Mouse (Mus musculus) intestine, embryonic 14.5 days (tissue): ENCODE data around the gene Ambra1. TPM values are rescaled to one million over a fixed set of nuclear protein-coding genes. Genes with fewer than 3 reads are reported as not detected.

Source experiments
- ATAC-seq: fragments of 200-750 bp; cut with Nextera tagmentation; replicated peaks from 2 replicates; pipeline ENCODE4 v1.8.0; 2017; ENCODE audit warnings: low read depth, moderate number of reproducible peaks, moderate TSS enrichment, moderate library complexity; ENCODE audit not compliant: low FRiP score, low TSS enrichment
- DNase-seq: peaks from one replicate; pipeline ENCODE4 v3.0.0-alpha.2; 2018; ENCODE audit warnings: low spot score
- H3K27ac ChIP-seq: fragments of 300-500 bp; sonication (generic); 2 replicates; pipeline ENCODE4 v1.5.1; 2014; ENCODE audit warnings: low read depth, mild to moderate bottlenecking, control low read depth
- H3K27me3 ChIP-seq: fragments of 300-500 bp; sonication (generic); replicated peaks from 2 replicates; pipeline ENCODE4 v1.6.1; 2014; ENCODE audit warnings: low read length, control low read depth; ENCODE audit not compliant: control insufficient read depth, insufficient read depth
- H3K36me3 ChIP-seq: fragments of 300-500 bp; sonication (generic); 2 replicates; pipeline ENCODE4 v1.6.1; 2014; ENCODE audit warnings: low read length, control low read depth; ENCODE audit not compliant: control insufficient read depth, insufficient read depth
- H3K4me1 ChIP-seq: fragments of 300-500 bp; sonication (generic); replicated peaks from 2 replicates; pipeline ENCODE4 v1.6.1; 2014; ENCODE audit warnings: low read length, control low read depth, mixed read lengths; ENCODE audit not compliant: control insufficient read depth, insufficient read depth
- H3K4me2 ChIP-seq: fragments of 300-500 bp; sonication (generic); 2 replicates; pipeline ENCODE4 v1.6.1; 2014; ENCODE audit warnings: low read length
- H3K4me3 ChIP-seq: fragments of 300-500 bp; sonication (generic); 2 replicates; pipeline ENCODE4 v1.5.1; 2014; ENCODE audit warnings: low read depth, low read length, control low read depth, mixed read lengths
- H3K9ac ChIP-seq: fragments of 300-500 bp; sonication (generic); 2 replicates; pipeline ENCODE4 v1.6.1; 2014; ENCODE audit warnings: mild to moderate bottlenecking, low read length
- H3K9me3 ChIP-seq: fragments of 300-500 bp; sonication (generic); 2 replicates; pipeline ENCODE4 v1.6.1; 2016; ENCODE audit warnings: low read length, control low read depth; ENCODE audit not compliant: control insufficient read depth
- WGBS: fragments of 180-500 bp; shearing (Covaris S2); extraction: QIAGEN DNeasy Blood & Tissue Kit; methylation state at CpG from one replicate; pipeline ENCODE4 v1.1.7; 2014; 5-methylcytosine and 5-hydroxymethylcytosine counted together
- polyA plus RNA-seq: library from polyadenylated mRNA; unstranded; fragments of >200 nt; fragmentation: Nextera tagmentation; extraction: Ambion mirVana; gene quantifications from 2 replicates; pipeline ENCODE4 v1.2.1, GENCODE M21; 2014

Ambra1 gene
- polyA plus RNA-seq, 1 experiment from 2014 or later = 15.7 TPM

DNA sequence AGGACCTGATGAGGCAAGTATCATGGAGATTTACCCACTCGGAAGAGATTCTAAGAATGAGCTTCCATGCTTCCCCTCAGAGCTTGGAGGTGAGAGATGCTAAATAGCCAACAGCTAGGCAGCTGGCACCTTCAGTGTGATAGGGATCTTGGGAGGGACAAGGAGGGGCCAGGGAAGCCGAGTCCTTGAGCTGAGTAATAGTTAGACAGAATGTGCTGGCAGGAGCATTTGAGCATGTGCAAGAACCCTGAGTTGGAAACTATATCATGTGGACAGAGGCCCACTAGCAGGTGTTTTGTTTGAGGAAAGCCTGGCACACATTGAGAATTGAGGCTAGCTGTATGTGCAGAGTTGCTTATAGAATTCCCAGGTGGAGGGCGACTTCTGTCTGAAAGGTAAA lies 182.7 kb downstream of the Ambra1 start:
- Histone ChIP-seq H3K4me1 (no peaks in the 10 kb centered on the region), H3K27ac (no peak overlapping the region), H3K9me3 (no peaks in the 10 kb centered on the region), H3K4me2 (no peak overlapping the region), H3K36me3 (peaks cover 89% of the 10 kb centered on the region), H3K9ac (no peak overlapping the region), H3K4me3 (no peak overlapping the region), H3K27me3 (no peaks in the 10 kb centered on the region)
- ATAC-seq = no peak
- no peak for DNase-seq
- 73% methylated on average over 3 of the region's 3 CpGs for WGBS

DNA sequence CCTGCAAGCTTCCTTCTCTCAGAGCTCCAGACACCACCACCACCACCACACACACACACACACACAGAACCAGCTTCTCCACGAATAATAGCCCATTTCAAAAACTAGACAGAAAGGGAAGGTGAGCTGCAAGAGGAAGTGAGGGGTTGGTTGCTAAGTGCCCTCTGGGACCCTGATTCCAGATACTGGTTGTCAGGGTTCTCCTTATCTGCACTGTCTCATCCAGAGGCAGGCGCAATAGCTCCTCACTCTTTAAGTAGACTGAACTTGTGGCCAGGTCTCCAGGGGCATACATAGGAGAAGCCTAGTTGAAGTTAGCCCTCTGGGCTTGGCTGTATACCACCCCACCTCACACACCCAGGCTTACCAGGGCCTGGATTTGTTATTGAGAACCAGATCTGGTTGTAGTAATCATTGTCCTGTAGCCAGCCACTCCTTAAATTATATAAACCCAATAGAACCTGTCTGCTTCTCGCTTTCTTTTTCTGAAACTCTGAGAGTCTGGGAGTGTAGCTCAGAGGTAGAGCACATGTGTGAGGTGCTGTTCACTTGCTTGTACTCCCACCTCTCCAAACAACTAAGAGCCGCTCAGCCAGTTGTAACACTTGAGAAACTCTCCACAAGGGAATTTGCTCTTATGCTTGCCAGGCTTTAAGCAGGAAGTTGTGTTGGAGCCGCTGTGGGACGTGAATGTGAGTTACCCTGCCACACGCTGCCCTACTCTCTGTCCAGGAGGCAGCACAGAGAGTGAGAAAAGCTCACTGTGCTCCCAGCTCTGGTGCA lies 183.6 kb downstream of the Ambra1 start:
- Histone ChIP-seq H3K9ac (no peak overlapping the region), H3K4me3 (no peak overlapping the region), H3K9me3 (no peaks in the 10 kb centered on the region), H3K4me1 (no peaks in the 10 kb centered on the region), H3K27ac (no peak overlapping the region), H3K27me3 (no peaks in the 10 kb centered on the region), H3K4me2 (no peak overlapping the region), H3K36me3 (peaks cover 92% of the 10 kb centered on the region)
- DNase-seq (no peak), ATAC-seq (no peak)
- WGBS = 89% methylated on average over 7 of the region's 7 CpGs

DNA sequence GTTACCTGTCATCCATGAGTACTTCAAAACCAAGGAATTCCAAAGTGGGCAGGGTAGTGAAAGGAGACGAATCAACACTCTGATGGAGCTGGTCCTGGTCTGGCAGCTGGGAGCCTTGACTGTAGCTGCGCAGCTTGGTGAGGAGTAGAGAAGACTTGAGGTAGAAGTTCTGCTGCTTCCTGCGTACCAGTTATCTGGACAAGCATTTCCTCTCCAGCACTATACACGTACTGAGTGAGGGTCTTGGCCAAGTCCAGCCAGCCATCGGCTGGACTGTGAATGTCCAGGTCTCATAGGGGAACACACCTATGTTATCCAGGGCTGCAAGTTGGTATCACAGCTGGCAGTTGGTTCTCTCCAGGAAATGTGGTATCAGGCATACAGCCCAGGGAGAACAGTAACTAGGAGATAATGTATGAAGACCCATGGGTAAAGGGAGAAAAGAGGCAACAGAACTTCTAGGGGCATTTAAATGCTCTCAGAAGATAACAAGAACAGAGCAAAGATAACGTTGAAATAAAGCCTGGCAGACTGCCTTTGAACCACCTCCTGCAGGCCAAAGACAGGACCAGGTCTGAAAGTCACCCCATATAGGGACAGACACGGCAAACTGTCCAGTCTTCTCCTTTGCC lies 186.5 kb downstream of the Ambra1 start:
- DNase-seq (no peak), ATAC-seq (no peak)
- Histone ChIP-seq H3K4me2 (no peak overlapping the region), H3K9ac (no peak overlapping the region), H3K27me3 (peaks cover 7% of the 10 kb centered on the region), H3K36me3 (peaks cover 63% of the 10 kb centered on the region), H3K27ac (no peak overlapping the region), H3K4me3 (no peak overlapping the region), H3K9me3 (no peaks in the 10 kb centered on the region), H3K4me1 (no peaks in the 10 kb centered on the region)
- 88% methylated on average over 7 of the region's 7 CpGs for WGBS

DNA sequence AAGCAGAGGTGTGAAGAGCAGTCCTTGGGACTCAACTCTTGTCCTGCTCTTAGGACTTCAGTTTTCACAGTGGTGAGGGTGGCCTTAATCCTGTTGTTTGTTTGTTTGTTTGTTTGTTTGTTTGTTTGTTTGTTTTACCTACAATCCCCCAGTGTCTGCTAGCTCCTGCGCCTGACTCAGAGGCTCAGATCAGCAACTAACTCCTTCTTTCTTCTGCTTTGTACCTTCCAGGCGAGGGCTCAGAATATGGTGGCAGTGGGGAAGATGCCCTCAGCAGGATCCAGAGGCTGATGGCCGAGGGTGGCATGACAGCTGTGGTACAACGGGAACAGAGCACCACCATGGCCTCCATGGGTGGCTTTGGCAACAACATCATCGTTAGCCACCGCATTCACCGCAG lies 187.2 kb downstream of the Ambra1 start:
- Histone ChIP-seq H3K27ac (no peak overlapping the region), H3K4me3 (no peak overlapping the region), H3K4me1 (no peaks in the 10 kb centered on the region), H3K36me3 (peaks cover 56% of the 10 kb centered on the region), H3K9me3 (no peaks in the 10 kb centered on the region), H3K4me2 (no peak overlapping the region), H3K27me3 (peaks cover 13% of the 10 kb centered on the region), H3K9ac (no peak overlapping the region)
- DNase-seq (no peak), ATAC-seq (no peak)
- WGBS = 87% methylated on average over 7 of the region's 7 CpGs

DNA sequence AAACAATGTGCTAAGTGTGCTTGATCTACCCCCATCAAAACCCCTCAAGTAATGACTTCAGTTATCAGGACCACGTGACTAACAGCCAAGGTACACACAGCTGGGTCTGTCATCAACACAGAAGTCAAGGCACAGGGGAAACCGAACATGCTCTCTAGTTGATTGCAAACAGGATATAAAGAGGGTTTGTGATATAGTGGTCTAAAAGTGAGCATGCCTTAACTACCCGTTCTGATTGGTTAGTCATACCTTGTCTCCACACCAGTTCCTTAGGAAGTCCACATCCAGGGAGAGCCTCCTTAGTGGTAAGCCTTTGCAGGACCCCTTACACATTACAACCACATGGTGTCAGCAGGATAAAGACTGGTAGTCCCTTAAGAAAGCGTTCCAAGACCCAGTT lies 190.2 kb downstream of the Ambra1 start:
- H3K4me3 ChIP-seq = no peak overlapping the region
- no peaks in the 10 kb centered on the region for H3K9me3 ChIP-seq
- ATAC-seq = no peak
- WGBS = 70% methylated on average over 4 of the region's 4 CpGs
- peaks cover 31% of the 10 kb centered on the region for H3K36me3 ChIP-seq
- H3K4me2 ChIP-seq = no peak overlapping the region
- peaks cover 38% of the 10 kb centered on the region for H3K27me3 ChIP-seq
- H3K4me1 ChIP-seq = no peaks in the 10 kb centered on the region; the same call in 1 of the 2 replicates
- no peak overlapping the region for H3K9ac ChIP-seq
- no peak overlapping the region for H3K27ac ChIP-seq
- DNase-seq = no peak

DNA sequence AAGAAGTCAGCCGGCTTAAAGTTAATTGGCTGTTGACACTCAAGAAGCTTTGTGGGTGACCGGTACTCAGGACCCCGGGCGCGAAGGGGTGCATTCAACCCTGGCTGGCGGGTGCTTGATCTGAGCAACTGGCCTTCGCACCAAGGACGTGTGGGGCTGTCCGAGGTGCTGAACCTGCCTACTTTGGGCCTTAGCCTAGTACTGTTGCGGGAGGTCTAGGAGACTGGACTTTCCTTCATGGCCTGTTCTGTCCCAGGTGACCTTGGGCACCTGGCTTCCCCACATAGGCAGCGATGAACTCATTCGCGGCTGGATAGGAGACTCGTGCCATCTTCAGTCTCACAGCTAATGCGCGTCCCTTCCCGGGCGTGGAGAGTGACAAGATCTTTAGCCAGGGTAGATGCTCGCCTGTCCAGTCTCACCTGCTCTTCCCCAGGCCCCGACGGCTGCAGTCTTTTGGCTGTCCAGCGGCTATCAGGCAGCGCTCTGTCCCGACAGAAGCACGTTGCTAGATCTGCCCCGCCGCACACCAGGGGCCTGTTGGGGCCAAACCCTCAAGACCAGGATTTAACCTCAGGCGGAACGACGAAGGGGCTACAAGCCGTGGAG lies 191.4 kb downstream of the Ambra1 start:
- DNase-seq = peak; percentile 87
- 4% methylated on average over 31 of the region's 31 CpGs for WGBS
- H3K9me3 ChIP-seq = no peaks in the 10 kb centered on the region
- H3K27ac ChIP-seq = no peak overlapping the region
- peak; percentile 18; the same call in 1 of the 2 replicates for ATAC-seq
- peak overlapping the region; percentile 54 for H3K4me3 ChIP-seq
- no peak overlapping the region for H3K9ac ChIP-seq
- no peaks in the 10 kb centered on the region; the same call in 1 of the 2 replicates for H3K4me1 ChIP-seq
- peaks cover 38% of the 10 kb centered on the region for H3K27me3 ChIP-seq
- H3K36me3 ChIP-seq = peaks cover 20% of the 10 kb centered on the region
- H3K4me2 ChIP-seq = peak overlapping the region; percentile 97

DNA sequence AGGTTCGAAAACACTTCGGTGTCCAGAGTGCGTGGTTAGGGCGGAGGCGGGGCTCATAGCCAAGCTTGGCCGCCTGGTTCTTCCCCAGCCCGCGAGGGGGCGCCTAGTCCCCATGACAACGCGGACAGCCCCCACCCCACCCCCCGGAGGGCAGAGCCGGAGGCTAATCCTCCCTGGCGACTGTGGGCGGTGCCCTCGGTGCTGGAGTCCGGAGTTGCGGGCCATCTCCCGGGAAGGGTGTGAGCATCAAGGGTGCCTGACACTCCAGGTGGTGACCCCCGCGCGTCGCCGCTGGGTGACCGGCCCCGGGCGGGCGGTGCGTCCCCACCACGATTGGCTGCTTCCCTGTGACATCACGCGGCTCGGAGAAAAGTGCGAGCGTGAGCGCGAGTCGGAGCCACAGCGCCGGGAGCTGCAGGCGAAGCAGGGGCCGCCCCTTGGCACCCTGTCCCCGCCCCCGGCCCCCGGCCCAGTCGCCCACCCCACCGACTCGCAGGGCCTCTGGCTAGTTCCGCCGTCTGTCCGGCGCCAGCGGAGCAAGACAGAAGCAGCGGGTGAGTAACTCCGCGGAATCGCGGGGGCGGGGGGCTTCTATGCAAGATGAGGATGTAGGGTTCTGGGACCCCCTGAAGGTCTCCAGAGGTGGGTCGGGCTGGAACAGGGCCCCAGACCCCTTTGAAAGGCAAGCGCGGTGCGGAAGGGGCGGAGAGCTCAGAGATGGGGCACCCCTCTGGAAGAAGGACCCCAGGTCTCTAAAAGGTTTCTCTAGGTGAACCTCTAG lies 192.0 kb downstream of the Ambra1 start:
- peak overlapping the region; percentile 97 for H3K4me2 ChIP-seq
- peaks cover 15% of the 10 kb centered on the region for H3K36me3 ChIP-seq
- H3K4me3 ChIP-seq = peak overlapping the region; percentile 54
- H3K4me1 ChIP-seq = no peaks in the 10 kb centered on the region; the same call in 1 of the 2 replicates
- under 1% methylated on average over 63 of the region's 64 CpGs for WGBS
- DNase-seq (peak; percentile 86), ATAC-seq (peak; percentile 53)
- H3K9ac ChIP-seq = no peak overlapping the region; the same call in 1 of the 2 replicates
- H3K27me3 ChIP-seq = peaks cover 38% of the 10 kb centered on the region
- H3K9me3 ChIP-seq = no peaks in the 10 kb centered on the region
- H3K27ac ChIP-seq = no peak overlapping the region
